Mouse (Mus musculus): ENCODE data around the gene Ccdc58.

DNA sequence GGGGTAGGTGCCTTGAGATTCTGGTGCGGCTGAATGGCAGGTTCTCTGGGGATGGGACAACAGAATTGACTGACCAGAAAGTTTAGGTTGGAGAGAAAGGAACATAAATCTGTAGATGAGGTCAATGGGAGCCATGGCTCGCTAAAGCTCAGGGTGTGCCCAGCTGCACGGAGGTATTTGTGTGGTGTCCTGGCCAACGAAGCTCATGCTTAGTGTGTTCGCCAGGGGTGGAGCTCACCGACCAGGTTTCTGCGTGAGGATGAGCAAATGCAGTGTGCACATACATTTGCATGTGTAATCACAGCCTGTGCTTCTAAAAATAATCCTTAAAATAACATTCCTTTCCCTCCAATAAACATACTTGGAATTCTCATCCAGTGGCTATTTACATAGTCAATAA lies 56.6 kb downstream of the Ccdc58 start:
- TF ChIP-seq EP300 (IDR thresholded peaks at IDR 0.05; ENCODE audit: low read depth in 1 of 2, low read length in 2 of 2) = no peak
- no peak for TF ChIP-seq MAFK (IDR thresholded peaks at IDR 0.05; ENCODE audit: borderline replicate concordance, low read depth, low read length)
- TF ChIP-seq SIN3A (IDR thresholded peaks at IDR 0.05; ENCODE audit: low read length) = no peak
- TF ChIP-seq POLR2A (IDR thresholded peaks at IDR 0.05; ENCODE audit: control insufficient read depth in 1 of 2, insufficient read depth in 1 of 2, low read depth in 1 of 2, low read length in 2 of 2, poor library complexity in 1 of 2) = no peak
- no peak for TF ChIP-seq GABPA (IDR thresholded peaks at IDR 0.05; ENCODE audit: low read depth, low read length)
- TF ChIP-seq CTCF (IDR thresholded peaks at IDR 0.05 in 2 of 3, conservative IDR thresholded peaks at IDR 0.05 in 1 of 3; ENCODE audit: control insufficient read depth in 1 of 3, insufficient read depth in 1 of 3, low read depth in 2 of 3, low read length in 3 of 3, poor library complexity in 1 of 3, severe bottlenecking in 1 of 3) = no peak
- TF ChIP-seq ELF1 (IDR thresholded peaks at IDR 0.05; ENCODE audit: low read depth, low read length) = no peak
- no peak for TF ChIP-seq ZMIZ1 (IDR thresholded peaks at IDR 0.05; ENCODE audit: low read depth, low read length)
- TF ChIP-seq USF1 (IDR thresholded peaks at IDR 0.05; ENCODE audit: low read depth, low read length) = no peak

All from MEL (cell line).